Mouse (Mus musculus): ENCODE results near the gene Olfr109.

Gene Olfr109

DNA sequence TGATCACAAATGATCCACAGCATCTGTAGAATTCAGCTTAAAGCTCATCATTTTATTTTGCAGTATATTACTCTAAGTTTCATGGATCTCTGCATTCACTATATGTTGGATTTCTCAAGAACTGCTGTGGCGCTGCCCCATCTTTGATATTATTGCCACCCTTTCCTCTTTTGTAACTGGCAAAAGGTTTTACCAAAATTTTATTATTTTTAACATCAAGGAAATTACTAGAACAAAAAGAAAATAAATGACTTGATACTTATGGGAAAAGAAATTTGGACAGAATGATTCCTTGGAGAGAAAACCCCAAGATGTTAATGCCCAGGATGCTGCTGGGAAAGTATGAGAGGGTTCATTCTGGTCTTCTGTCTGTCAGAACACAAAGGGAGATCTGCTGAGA lies at the start of gene Olfr109:
Olfr109 (plus strand) TSS at position 301 of the 400 bp plus-strand sequence.
- DNase-seq (ENCODE audit: low read depth, low spot score) = no peak

DNA sequence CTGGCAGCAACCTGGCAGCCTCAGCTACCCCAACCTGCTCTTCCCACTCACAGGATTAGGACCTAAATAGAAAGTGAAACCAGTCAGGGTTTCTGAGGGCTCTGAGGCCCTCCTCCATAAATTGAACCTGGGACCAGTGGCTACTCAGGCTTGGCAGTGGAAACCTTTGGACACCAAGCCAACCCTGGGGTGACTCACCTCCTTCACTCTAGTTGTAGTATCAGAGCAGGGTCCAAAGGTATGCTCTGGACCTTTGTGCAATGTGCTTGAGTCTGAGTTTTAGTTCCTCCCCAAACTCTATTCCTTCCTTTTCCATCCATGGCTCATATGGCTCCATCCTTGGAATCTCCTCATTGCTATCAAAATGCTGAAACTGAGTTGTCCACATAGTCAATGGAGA lies 45.3 kb upstream of the Olfr109 start:
- DNase-seq (ENCODE audit: low read depth, low spot score) = no peak

DNA sequence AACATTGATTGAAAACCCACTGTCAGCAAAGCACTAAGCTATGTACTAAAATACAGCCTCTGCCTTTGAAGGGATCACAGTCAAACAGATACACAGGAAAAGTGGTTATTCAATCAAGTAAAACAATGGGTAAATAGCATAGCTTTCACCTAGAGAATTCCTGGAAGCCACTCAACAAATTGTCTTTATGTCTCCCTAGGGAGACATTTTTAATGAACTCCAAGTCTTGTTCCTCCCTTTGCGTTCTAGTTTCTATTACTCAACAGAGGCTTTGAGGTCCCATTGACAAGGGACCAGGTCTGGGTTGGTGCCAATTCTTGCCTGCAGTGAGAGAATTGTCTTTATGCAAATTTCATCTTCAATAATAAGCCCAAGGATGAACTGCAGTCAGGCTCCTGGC lies 13.5 kb upstream of the Olfr109 start, which contains the start of gene Olfr108:
Olfr108 (plus strand) TSS at position 301 of the 400 bp plus-strand sequence.
- no peak for DNase-seq (ENCODE audit: low read depth, low spot score)

DNA sequence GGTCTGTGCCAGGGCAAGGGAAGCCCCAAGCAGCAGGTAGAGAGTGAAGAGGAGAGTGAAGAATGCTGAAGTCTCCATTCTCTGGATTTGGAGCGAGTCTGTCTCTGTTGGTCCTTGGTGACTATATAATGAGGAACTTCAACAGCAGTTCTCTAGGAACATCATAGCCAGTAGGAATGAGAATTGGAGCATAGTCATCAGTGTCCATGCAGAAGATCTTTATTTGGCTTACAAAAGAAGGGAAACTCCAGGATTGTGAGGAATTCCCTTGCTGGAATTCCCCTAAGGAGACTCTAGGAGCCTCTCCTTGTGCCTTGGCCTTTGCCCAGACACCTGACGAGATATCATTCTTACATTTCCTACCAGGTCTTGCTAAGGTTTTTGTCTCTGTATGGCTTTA lies 24.7 kb downstream of the Olfr109 start, which contains the start of gene H2-M2:
H2-M2 (minus strand) TSS at position 101 of the 400 bp plus-strand sequence.
- DNase-seq (ENCODE audit: low read depth, low spot score) = no peak

DNA sequence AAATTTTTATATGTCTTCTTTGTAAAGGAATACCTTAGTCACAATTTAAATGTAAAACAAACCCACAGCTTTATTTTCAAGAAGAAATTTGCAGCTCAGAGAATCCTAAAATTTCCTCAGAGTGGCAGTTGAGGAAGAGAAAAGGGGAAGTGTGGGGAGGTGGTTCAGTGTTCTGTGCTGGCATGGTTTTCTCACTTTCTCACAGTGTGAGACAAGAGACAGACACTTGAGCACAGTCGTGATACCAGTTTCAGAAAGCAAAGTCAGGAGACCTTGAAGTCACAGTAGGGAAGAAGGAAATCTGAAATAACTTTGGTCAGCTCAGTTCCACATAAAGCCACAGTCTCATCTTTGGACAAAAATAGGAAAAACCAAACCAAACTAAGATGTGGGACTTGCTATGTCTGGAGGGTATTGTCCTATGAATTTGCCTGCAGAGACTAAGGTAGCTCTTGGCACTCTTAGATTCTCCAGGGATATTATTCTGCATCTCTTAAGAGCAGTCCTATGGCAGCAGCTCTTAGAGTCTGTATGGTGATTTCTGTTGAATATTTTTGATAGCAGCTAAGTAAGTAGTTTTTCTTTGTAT lies 33.3 kb downstream of the Olfr109 start, which contains the start of gene Olfr110:
Olfr110 (plus strand) TSS at position 539 of the 589 bp plus-strand sequence.
- peak; percentile 59 for DNase-seq (ENCODE audit: low read depth, low spot score)

DNA sequence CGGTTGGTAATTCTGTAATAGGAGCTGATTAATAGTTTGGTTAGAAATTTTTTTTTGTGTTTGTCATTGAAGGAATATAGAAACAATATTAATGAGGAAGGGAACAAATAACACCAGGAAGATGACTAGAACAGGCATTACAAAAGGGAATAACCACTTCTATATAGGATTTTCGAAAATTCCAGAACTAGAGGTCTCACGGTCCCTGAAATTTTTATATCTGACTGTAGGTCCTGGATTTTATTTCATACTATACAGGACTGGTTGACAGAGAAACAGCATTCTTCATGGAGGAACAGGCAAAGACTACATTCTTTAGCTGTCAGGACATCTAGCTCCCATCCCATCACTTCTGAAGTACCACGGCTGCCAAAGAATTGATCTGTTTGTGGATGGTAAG lies 49.0 kb downstream of the Olfr109 start, which contains the start of gene Olfr111:
Olfr111 (plus strand) TSS at position 301 of the 400 bp plus-strand sequence.
- DNase-seq (ENCODE audit: low read depth, low spot score) = no peak
